Mouse (Mus musculus) kidney, postnatal 36 days (tissue): ENCODE data around the gene Pfkm.

Experiments
- DNase-seq, 2 experiments: peaks; one replicate each; pipeline ENCODE4 v3.0.0; 2021 to 2022; ENCODE audit warnings: mixed read lengths in 2 of 2

Gene Pfkm

GRCm38 (mm10) chr15:98142515-98142914 is 50.1 kb downstream of the Pfkm start:
- no peak for DNase-seq

GRCm38 (mm10) chr15:98144861-98145507 is 52.6 kb downstream of the Pfkm start:
- peak in 1 of 2 experiments; percentile 60 for DNase-seq

- DNase-seq = peak; percentile 94 to 97
Observed at GRCm38 (mm10) chr15:98145559-98146181, 53.3 kb downstream of the Pfkm start.

GRCm38 (mm10) chr15:98148356-98148755 is 56.0 kb downstream of the Pfkm start:
- DNase-seq = no peak

- DNase-seq = no peak
Observed at GRCm38 (mm10) chr15:98149166-98149602, 56.8 kb downstream of the Pfkm start.

- no peak for DNase-seq
Observed at GRCm38 (mm10) chr15:98152916-98153315, 60.5 kb downstream of the Pfkm start.

- DNase-seq = peak; percentile 19 to 28
Observed at GRCm38 (mm10) chr15:98153625-98154024, 61.2 kb downstream of the Pfkm start.

- DNase-seq = no peak
Observed at GRCm38 (mm10) chr15:98154146-98154545, 61.8 kb downstream of the Pfkm start.

- DNase-seq = no peak
Observed at GRCm38 (mm10) chr15:98154631-98155030, 62.2 kb downstream of the Pfkm start.

GRCm38 (mm10) chr15:98155272-98155671 is 62.9 kb downstream of the Pfkm start:
- DNase-seq = no peak

- peak; percentile 13 to 29 for DNase-seq
Observed at GRCm38 (mm10) chr15:98155944-98156343, 63.6 kb downstream of the Pfkm start.

GRCm38 (mm10) chr15:98157253-98157652 is 64.9 kb downstream of the Pfkm start:
- no peak for DNase-seq

GRCm38 (mm10) chr15:98161026-98161805 is 68.8 kb downstream of the Pfkm start:
- DNase-seq = no peak

GRCm38 (mm10) chr15:98162561-98162960 is 70.2 kb downstream of the Pfkm start:
- no peak for DNase-seq

- no peak for DNase-seq
Observed at GRCm38 (mm10) chr15:98165525-98165924, 73.1 kb downstream of the Pfkm start, which contains the start of gene Asb8. Asb8 (minus strand) TSS chr15:98165625.

GRCm38 (mm10) chr15:98166963-98167644 is 74.7 kb downstream of the Pfkm start, which contains the start of gene Ccdc184:
Ccdc184 (plus strand) TSS chr15:98167158.
- DNase-seq = no peak

GRCm38 (mm10) chr15:98167645-98168621 is 75.5 kb downstream of the Pfkm start:
- DNase-seq = peak; percentile 65 to 68

- no peak for DNase-seq
Observed at GRCm38 (mm10) chr15:98168622-98169004, 76.2 kb downstream of the Pfkm start.

- no peak for DNase-seq
Observed at GRCm38 (mm10) chr15:98170365-98170764, 78.0 kb downstream of the Pfkm start.

- DNase-seq = no peak
Observed at GRCm38 (mm10) chr15:98170917-98171316, 78.5 kb downstream of the Pfkm start.

GRCm38 (mm10) chr15:98172113-98172512 is 79.7 kb downstream of the Pfkm start:
- no peak for DNase-seq

GRCm38 (mm10) chr15:98173821-98174220 is 81.4 kb downstream of the Pfkm start:
- DNase-seq = peak; percentile 19 to 29
